Mouse (Mus musculus) cerebellum, adult 9-10 months (tissue): ENCODE measurements around the gene Gabarapl2.
"Not testable (repeated sequence)": the region's sequence is repeated elsewhere in the genome, so short reads cannot be mapped to it uniquely, and the experiment has no call there.

ENCODE experiments used
- DNase-seq: peaks from one replicate; pipeline ENCODE4 v3.0.0; 2022

Gabarapl2 gene

DNA sequence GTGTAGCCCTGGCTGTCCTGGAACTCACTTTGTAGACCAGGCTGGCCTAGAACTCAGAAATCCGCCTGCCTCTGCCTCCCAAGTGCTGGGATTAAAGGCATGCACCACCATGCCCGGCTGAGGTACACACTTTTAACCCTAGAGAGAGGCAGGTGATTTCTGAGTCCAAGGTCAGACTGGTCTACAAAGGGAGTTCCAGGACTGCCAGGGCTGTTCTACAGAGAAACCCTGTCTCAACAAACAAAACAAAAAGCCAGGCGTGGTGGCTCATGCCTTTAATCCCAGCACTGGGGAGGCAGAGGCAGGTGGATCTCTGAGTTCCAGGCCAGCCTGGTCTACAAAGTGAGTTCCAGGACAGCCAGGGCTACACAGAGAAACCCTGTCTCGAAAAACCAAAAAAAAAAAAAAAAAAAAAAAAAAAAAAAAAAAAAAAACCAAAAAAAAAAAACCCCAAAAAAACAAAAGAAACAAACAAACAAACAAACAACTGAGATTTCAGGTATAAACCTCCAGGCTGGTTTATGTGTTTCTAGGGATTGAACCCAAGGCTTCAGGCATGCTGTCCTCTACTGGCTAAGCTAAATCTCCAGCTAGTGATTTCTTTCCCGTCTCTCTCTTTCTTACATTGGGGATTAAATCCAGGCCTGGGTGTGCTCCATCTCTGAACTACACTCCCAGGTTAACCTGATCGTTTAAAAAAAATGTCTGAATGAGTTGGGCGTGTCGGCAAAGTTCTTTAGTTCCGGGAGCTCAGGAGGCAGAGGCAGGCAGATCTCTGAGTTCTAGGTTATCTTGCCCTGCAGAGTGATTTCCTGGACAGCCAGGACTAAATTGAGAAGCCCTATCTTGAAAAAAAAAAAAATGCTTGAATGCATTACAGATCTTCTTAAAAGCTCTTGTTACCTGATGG lies 2.2 kb upstream of the Gabarapl2 start:
- DNase-seq, result not testable (repeated sequence)

GRCm38 (mm10) chr8:111939516-111940142 lies 874 bp upstream of the Gabarapl2 start:
- DNase-seq, result peak; percentile 83

DNA sequence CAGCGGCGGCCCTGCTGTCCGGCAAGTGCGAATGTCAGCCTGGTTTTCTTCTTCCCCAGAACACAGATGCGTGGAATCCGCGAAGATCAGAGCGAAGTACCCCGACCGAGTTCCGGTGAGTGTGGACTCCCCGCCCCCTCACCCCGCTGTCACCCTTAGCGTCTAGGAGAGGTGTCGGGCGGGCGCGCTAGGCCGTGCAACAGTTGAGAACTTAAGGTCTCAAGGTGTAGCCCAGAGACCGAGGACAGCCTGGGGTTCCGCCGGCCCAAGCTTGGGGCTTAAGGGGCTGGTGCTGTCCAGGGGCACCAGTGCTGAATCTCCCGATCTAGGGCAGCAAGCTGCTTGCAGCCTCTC lies 575 bp downstream of the Gabarapl2 start:
- DNase-seq, result peak; percentile 66

- DNase-seq, result no peak
These were observed 3.0 kb downstream of the Gabarapl2 start for GRCm38 (mm10) chr8:111943544-111943943.

- no peak for DNase-seq
These were observed 6.6 kb downstream of the Gabarapl2 start for GRCm38 (mm10) chr8:111947144-111947543.

DNA sequence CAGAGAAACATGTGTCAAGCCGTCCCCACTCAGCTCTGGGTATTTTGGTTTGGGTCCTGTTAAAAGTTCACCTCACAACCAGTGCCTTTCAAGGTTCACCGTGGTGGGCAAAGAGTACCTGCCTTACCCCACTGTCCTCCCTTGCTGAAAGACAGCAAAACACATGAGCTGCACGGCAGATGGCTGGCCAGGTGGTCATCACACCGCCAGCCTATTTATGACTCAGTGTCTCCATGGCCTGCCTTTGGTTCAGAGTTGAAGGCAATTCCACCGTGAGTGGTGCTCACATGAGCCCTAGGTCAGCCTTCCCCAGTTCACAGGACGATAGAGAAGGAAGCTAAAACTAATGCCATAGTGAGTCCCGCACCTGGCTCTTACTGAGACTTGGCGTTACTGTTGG lies 7.5 kb downstream of the Gabarapl2 start:
- peak; percentile 69 for DNase-seq

GRCm38 (mm10) chr8:111950846-111951245 lies 10.3 kb downstream of the Gabarapl2 start:
- DNase-seq, result no peak

DNA sequence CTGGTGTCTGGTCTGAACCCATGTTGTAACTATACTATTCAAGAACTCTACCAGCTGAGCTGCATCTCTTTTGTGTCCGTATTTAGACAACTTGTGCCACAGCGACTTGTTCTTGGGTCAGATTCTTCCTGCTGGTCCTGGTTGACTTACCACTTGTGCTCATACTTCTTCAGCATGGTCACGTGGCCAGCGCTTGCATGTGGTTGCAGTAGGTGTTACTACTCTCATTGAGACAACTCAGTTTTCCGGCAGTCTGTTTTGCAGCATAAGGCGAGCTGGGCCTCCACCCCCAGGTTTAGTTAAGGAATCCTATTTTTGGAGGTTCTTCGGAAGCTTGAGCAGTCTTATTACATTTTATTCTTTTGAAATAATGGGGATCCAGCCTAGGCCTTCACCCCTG lies 10.8 kb downstream of the Gabarapl2 start:
- no peak for DNase-seq

GRCm38 (mm10) chr8:111951936-111952335 lies 11.4 kb downstream of the Gabarapl2 start:
- DNase-seq, result peak; percentile 81

DNA sequence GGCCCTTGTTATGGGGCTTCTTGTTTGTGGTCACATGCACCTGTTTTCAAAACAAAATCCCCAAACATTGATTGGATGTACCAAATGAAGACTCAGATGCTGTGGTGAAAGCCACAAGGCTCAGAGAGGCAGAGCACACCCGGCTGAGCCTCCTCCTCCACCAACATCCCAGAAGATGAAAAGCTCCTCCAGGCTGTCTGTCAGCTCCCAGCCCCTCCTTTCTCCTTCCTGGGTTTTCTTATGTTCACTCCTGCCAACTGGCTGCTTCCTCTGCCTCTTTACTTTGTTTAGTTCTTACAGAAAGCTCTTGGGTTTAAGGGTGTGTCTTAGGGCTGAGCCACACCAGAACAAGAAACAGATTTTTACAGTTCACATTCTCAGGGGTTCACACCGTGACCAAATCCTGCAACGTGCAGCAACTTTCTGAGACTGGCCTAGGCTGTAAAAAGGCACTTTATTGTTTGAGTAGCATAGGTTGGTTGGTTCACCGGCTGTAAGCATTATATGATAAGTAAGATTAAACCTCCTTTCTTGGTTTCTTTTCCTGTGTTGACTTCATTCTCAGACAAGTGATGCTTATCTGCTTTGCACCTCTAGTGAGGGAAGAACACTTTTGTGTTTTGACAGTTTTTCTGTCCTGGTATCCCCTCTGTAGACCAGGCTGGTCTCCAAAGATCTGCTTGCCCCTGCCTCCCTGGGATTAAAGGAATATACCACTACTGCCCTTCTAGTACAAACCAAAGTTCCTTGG lies 14.5 kb downstream of the Gabarapl2 start:
- no peak for DNase-seq

- no peak for DNase-seq
These were observed 15.4 kb downstream of the Gabarapl2 start for GRCm38 (mm10) chr8:111955879-111956278.

- no peak for DNase-seq
These were observed 16.7 kb downstream of the Gabarapl2 start for GRCm38 (mm10) chr8:111957231-111957630.

DNA sequence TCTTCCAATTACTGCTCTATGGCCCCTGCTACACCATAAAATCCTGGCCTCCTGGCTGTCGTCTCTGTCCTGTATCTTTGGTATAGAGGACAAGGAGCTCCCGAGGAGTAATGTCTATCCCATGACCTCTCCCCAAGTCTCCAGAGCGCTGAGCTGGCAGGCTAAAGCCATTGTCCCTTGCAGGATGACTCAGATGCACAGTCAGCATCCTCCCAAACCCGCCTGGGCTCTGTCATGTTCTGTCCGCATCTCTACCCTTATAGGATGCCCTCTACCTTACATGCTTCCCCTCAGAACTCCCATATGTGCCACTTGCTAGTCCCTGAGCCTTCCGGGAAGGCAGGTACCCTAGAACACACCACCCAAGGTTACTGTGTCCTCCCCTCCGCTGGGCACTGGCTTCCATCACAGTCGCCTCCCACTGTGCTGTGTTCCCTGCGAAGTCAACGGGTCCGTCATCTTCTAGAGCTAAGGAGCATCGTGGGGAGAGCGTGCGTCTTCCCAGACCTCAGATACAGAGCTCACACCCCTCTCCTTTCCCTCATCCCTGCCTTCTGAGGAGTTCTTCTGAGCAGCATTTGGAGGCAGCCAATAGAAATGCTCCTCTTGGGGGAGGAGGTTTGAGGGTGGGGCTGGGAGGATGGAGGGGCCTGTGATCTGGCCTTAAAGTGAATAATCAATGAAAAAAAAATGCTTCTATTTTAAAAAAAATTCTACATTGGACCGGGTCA lies 20.3 kb downstream of the Gabarapl2 start:
- no peak for DNase-seq

DNA sequence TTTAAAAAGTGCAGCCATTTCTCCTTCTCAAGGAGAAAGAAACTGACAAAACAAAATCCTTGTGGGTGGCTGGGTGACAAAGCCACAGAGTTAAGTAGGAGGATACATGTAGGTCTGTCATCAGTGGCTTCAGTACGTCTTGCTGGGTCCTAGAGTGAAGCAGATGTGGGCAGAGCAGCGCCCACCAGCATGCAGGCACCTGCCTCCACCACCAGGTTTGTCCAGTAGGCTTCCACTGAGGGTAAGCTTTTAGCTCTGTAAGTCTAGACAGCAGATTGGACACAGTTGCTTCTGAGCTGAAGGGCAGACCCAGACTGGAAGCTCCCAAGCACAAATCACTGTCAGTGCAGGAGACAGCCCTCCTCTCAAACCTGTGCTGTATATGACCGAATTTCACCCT lies 20.8 kb downstream of the Gabarapl2 start:
- no peak for DNase-seq

- no peak for DNase-seq
These were observed 22.1 kb downstream of the Gabarapl2 start for GRCm38 (mm10) chr8:111962589-111962988.

DNA sequence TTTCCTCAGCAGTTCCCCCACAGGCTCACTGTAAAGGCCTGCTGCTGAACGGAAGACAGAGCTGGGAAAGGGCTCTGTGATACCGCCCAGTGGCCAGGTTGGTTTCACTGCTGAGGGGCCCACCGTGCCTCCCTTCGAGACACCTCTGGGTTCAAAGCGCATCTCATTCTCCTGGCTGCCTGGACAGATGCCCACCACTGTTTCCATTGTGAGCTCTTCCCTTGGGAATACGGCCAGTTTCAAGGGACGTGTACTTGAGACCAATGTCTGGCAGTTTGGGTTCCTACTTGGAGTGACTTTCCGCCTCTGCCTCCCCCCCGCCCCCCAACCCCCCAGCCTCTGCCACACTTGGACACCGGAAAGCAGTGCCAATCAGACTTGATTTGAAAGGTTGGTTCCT lies 22.6 kb downstream of the Gabarapl2 start:
- DNase-seq, result no peak

DNA sequence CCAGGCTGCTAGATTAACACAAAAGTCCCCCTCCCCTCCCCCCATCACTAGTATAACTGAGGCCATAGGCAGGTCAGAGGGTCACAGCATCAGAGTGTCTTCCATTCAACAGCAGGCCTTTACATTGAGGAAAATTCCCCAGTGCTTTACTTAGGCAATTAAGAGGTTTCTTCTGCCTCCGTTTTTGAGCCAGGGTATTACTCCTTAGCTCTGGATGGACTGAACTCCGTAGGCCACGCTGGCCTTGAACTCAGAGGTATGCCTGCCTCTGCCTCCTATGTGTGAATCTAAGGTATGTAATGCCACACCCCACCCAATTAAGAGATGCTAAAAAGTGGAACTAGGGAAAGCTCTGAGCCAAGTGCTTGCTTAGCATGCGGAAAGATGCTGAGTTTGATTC lies 23.0 kb downstream of the Gabarapl2 start:
- DNase-seq, result no peak

- no peak for DNase-seq
These were observed 23.8 kb downstream of the Gabarapl2 start for GRCm38 (mm10) chr8:111964351-111964750.

- DNase-seq, result no peak
These were observed 24.5 kb downstream of the Gabarapl2 start for GRCm38 (mm10) chr8:111964849-111965561.

DNA sequence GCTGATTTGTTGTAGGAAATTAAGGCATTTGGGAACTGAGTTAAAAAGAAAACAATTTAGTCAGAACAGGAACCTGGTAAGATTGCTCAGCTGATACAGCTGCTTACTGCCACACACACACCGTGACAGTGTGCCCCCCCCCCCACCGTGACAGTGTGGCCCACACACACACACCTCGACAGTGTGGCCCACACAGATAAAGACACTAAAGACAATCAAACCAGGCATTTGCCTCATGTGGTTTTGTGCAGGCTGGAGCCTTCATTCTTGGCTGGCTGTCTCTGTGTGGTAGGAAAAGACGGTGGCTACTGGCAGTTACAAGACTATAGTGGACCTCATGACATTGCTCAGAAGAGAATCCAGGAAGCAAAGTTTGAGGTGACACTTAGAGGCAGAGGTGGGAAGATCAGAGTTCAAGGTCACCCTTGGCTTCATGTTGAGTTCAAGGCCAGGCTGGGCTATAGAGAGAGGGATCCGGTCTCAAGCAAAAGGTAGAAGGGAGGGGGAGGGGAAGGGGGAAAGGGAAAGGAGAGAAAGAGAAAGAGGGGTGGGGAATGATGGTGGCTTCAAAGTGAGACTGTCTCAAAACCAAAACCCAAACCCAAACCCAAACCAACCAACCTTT lies 26.9 kb downstream of the Gabarapl2 start:
- DNase-seq, result no peak

- no peak for DNase-seq
These were observed 28.0 kb downstream of the Gabarapl2 start for GRCm38 (mm10) chr8:111968541-111968940.

GRCm38 (mm10) chr8:111968991-111969390 lies 28.5 kb downstream of the Gabarapl2 start:
- DNase-seq, result no peak
